Mouse (Mus musculus): ENCODE results near the gene Lrrc71. TPM values are rescaled to one million over a fixed set of nuclear protein-coding genes. Genes with fewer than 3 reads are reported as not detected.

Gene Lrrc71
- polyA plus RNA-seq (2016; fragmentation: Nextera tagmentation; extraction: Ambion mirVana), result 0.30 and 0.46 TPM in 2 replicates

DNA sequence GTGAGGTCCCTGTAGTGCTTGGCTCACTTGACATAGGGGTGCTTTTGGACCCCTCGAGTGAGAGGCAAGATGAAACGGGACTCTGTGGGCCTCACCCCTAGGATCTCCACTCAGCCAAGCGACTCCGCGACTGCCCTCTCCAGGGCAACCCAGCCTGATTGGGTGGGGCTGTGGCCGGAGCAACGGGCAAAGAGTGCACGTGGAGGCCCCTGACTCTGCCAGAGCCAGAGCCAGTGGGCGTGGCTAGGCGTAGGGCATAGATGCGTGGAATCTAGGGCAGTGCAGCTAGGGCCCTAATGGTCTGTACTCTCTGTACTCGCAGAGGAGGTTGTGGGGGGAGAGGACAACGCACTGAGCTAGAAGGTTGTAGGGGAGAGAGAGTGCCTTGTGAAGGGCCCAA is at the start of gene Lrrc71:
Gene Lrrc71, minus strand, starts transcription at position 195 of the 400 bp plus-strand sequence.
- Histone ChIP-seq H3K4me2 (no peak within 1 kb of the TSS), H3K27me3 (replicated peaks) (peaks cover 24% of the 10 kb centered on the region), H3K36me3 (peaks cover 38% of the 10 kb centered on the region), H3K9me3 (replicated peaks) (no peaks in the 10 kb centered on the region), H3K27ac (ENCODE audit: poor library complexity, severe bottlenecking) (no peak within 1 kb of the TSS), H3K9ac (peak within 1 kb of the TSS; percentile 45; the same call in 1 of the 2 replicates), H3K4me3 (no peak within 1 kb of the TSS), H3K4me1 (replicated peaks) (peaks cover 15% of the 10 kb centered on the region)
- no peak for ATAC-seq (ENCODE audit: insufficient number of reproducible peaks, low FRiP score)
- 46% methylated on average over 13 of the region's 13 CpGs for WGBS

DNA sequence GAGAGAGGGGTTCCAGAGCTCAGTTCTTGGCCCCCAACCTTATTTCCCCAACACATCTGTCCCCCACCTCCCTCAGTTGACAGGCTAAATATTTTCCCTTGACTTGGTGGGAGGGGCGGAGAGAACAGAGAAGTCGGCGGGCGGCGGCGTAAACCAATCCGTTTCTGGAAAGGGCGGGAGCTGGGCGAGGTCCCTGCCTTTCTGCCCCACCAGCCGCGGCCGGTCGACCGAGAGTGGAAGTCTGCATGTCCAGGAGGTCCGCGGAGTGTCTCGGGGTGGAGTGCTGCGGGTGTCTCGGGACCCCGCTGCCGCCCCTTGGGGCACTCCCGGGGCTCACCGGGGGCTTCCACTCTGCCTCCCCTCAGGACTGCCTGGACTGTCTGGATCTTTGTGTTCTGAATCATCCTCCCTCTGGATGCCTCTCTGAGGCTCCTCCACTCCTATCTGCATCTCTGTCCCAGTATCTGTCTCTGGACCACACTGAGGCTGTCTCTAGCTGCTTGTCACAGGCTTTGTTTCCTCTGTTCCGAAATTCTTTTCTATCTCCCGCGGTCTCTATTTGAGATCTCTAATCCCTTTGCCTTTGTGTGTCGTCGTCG is 48.4 kb upstream of the Lrrc71 start, which contains the start of gene Insrr:
Gene Insrr, plus strand, starts transcription at position 216 of the 599 bp plus-strand sequence.
- Histone ChIP-seq H3K9me3 (replicated peaks) (no peaks in the 10 kb centered on the region), H3K9ac (peak within 1 kb of the TSS; percentile 42), H3K4me3 (peak within 1 kb of the TSS; percentile 41), H3K27ac (ENCODE audit: poor library complexity, severe bottlenecking) (no peak within 1 kb of the TSS), H3K4me1 (replicated peaks) (peaks cover 20% of the 10 kb centered on the region), H3K4me2 (peak within 1 kb of the TSS; percentile 70), H3K36me3 (no peaks in the 10 kb centered on the region), H3K27me3 (replicated peaks) (peaks cover 100% of the 10 kb centered on the region)
- ATAC-seq (ENCODE audit: insufficient number of reproducible peaks, low FRiP score), result no peak
- WGBS, result under 1% methylated on average over 29 of the region's 29 CpGs

DNA sequence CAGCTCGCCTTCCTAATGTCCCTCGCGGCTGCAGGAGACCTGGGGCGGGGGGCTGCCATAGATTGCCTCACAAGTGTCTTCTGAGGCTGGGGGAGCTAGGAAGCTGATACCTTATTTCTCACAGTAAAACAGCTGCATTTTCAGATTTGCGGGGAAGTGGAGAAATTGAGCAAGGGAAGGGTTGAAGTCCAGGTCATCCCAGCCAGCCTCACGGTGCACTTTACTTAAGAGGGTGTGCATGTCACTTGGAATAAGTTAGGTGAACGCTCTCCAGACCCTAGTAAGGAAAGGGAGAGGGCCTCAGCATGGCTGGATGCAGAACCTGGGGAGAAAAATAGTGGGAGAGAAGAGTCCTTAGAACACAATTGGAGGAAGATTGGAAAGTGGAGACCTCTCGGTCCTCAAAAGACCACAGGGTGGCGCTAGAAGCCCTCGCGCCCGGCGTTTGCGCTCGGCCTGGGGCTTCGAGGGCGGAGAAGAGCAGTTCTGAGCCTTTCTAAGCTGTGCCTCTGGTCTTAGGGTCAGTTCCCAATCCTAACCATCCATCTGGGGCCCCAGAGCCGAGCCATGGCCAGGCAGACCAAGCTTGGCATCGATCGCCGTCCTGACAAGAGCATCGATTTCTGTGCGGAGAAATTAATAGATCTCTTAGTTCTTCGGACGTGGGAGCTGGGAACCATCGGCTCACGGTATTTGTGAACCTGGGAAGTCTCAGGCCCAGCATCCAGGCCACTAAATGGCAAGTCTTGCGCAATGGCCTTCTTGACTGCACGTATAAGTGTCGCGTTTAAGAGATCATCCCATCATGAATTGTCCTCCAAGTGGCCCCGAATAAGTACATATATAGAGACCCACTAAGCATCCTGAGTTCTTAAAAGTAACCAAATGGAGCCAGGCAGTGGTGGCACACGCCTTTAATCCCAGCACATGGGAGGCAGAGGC is 47.2 kb upstream of the Lrrc71 start:
- peak overlapping the region; percentile 55 for H3K4me2 ChIP-seq
- WGBS, result 17% methylated on average over 33 of the region's 33 CpGs
- no peak overlapping the region for H3K9ac ChIP-seq
- no peaks in the 10 kb centered on the region for H3K36me3 ChIP-seq
- H3K27me3 ChIP-seq (replicated peaks), result peaks cover 100% of the 10 kb centered on the region
- peak overlapping the region; percentile 35 for H3K4me3 ChIP-seq
- no peak overlapping the region for H3K27ac ChIP-seq (ENCODE audit: poor library complexity, severe bottlenecking)
- no peaks in the 10 kb centered on the region for H3K9me3 ChIP-seq (replicated peaks)
- peaks cover 20% of the 10 kb centered on the region for H3K4me1 ChIP-seq (replicated peaks)
- ATAC-seq (ENCODE audit: insufficient number of reproducible peaks, low FRiP score), result no peak

DNA sequence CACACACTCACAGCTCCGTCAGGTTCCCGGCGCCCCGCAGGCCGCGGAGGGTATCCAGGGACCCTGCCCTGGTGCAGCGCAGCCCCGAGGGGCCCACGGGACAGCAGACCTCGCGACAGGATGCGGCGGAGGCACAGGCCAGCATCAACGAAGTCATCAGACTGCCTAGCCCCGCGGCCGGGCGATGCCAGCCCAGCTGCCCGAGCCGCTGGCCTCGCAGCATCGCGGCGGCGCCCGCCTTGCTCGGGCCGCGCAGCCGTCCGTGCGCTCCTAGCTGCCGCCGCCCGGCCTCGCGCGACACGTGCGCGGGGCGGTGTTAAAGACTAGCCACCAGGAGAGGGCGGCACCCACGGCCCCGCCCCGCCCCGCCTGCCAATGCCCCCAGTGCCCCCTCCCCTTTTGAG is 46.5 kb upstream of the Lrrc71 start, which contains the start of gene Ntrk1:
Gene Ntrk1, minus strand, starts transcription at position 241 of the 404 bp plus-strand sequence.
- WGBS, result under 1% methylated on average over 34 of the region's 47 CpGs
- ATAC-seq (ENCODE audit: insufficient number of reproducible peaks, low FRiP score), result no peak
- H3K4me1 ChIP-seq (replicated peaks), result peaks cover 22% of the 10 kb centered on the region

DNA sequence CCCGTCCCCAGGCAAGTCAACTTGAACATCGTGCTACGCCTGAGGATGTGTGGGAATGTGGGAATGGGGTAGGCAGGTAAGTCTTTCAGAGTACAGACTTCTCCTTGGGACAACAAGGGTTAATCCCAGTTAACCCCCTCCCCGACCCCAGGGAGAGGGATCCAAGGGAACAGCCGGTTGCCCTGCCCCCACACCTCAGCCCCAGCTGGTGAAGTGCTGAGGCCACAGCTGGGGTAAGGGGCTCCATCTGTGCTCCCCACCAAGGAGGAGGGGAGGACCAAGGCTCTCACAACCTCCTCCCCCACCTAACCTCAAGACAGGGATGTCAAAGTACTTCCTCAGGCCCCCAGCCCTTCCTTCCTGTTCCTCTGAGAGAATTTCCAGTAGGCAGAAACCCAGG is 41.3 kb upstream of the Lrrc71 start:
- ATAC-seq (ENCODE audit: insufficient number of reproducible peaks, low FRiP score), result no peak
- Histone ChIP-seq H3K36me3 (no peaks in the 10 kb centered on the region), H3K27me3 (replicated peaks) (peaks cover 75% of the 10 kb centered on the region), H3K27ac (ENCODE audit: poor library complexity, severe bottlenecking) (no peak overlapping the region), H3K4me3 (no peak overlapping the region), H3K4me1 (replicated peaks) (peaks cover 25% of the 10 kb centered on the region), H3K9ac (no peak overlapping the region), H3K9me3 (replicated peaks) (no peaks in the 10 kb centered on the region), H3K4me2 (no peak overlapping the region)
- WGBS, result 26% methylated on average over 5 of the region's 5 CpGs

More for the DNA sequence above, 46.5 kb upstream of the Lrrc71 start, which contains the start of gene Ntrk1:
- peak within 1 kb of the TSS; percentile 55 for H3K4me2 ChIP-seq
- H3K9ac ChIP-seq, result no peak within 1 kb of the TSS
- peaks cover 100% of the 10 kb centered on the region for H3K27me3 ChIP-seq (replicated peaks)
- no peaks in the 10 kb centered on the region for H3K36me3 ChIP-seq
- peak within 1 kb of the TSS; percentile 35 for H3K4me3 ChIP-seq
- H3K9me3 ChIP-seq (replicated peaks), result no peaks in the 10 kb centered on the region
- H3K27ac ChIP-seq (ENCODE audit: poor library complexity, severe bottlenecking), result no peak within 1 kb of the TSS

DNA sequence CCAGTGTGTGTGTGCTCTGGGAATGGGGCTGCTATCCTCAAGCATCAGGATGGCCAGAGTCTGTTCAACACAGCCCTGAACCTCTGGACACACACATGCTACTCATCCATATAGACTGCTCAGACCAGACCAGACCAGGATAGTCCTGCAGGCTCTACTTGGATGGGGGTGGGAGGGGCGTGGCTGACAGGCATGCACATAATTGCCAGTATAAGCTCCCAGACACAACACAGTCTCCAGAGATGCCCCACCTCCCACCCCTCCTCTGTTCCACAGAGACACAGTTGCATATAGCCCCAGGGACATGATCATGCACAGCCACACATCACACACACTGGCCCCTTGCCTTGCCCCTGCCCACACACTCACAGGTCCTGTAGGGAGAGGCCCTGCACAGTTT is 40.8 kb upstream of the Lrrc71 start:
- H3K27ac ChIP-seq (ENCODE audit: poor library complexity, severe bottlenecking), result no peak overlapping the region
- H3K4me1 ChIP-seq (replicated peaks), result peaks cover 22% of the 10 kb centered on the region
- 52% methylated on average over 1 of the region's 1 CpGs for WGBS
- H3K27me3 ChIP-seq (replicated peaks), result peaks cover 69% of the 10 kb centered on the region
- no peak for ATAC-seq (ENCODE audit: insufficient number of reproducible peaks, low FRiP score)
- no peaks in the 10 kb centered on the region for H3K36me3 ChIP-seq
- H3K4me3 ChIP-seq, result no peak overlapping the region
- no peak overlapping the region for H3K4me2 ChIP-seq
- H3K9ac ChIP-seq, result no peak overlapping the region
- no peaks in the 10 kb centered on the region for H3K9me3 ChIP-seq (replicated peaks)

DNA sequence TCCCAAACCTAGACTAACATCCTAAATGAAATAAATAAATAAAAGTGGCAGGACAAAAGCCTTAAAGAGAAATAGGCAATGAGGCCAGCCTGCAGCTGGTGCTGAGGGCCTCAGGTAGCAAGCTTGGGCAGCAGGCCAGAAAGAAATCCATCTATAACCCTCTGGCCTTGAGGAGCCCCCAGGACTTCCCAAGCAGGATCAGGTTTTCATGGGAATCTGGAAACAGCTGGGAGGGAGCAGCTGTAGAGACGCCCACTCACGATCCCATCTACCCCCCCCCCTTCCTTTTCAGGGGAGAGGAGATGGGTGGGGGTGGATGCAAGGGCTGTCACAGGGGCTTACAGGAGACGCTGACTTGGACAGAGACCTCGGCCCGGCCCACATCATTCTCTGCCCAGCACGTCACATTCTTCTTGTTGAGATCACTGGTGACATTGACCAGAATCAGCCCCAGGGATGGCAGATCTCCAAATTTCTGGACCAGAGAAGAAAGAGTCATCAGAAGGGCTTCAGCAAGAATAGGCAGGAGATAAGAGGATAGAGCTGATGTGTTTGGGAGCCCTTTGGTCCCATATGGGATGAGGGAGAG is 37.3 kb upstream of the Lrrc71 start:
- H3K27me3 ChIP-seq (replicated peaks), result peaks cover 55% of the 10 kb centered on the region
- no peaks in the 10 kb centered on the region for H3K36me3 ChIP-seq
- H3K4me2 ChIP-seq, result no peak overlapping the region
- no peak overlapping the region for H3K27ac ChIP-seq (ENCODE audit: poor library complexity, severe bottlenecking)
- H3K9ac ChIP-seq, result no peak overlapping the region
- ATAC-seq (ENCODE audit: insufficient number of reproducible peaks, low FRiP score), result no peak
- no peak overlapping the region for H3K4me3 ChIP-seq
- H3K9me3 ChIP-seq (replicated peaks), result no peaks in the 10 kb centered on the region
- H3K4me1 ChIP-seq (replicated peaks), result peaks cover 22% of the 10 kb centered on the region
- 13% methylated on average over 6 of the region's 6 CpGs for WGBS

DNA sequence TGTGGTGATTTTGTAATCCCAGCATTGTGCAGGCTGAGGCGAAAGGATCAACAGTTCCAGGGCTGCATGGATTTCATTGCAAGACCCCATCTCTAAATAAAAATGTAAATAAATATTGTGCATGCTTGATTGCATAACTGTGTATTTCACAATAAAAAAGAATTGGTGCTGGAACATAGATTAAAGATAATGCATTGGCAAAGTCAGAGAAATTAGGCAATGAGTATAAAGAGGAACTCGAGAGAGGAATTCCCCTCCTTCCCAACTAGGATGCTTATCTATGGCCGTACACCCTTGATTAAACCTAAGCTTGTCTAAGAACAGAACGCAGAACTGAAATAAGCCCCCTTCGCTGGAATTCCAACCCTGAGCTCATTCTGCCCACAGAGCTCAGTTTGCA is 36.7 kb upstream of the Lrrc71 start:
- H3K27me3 ChIP-seq (replicated peaks), result peaks cover 55% of the 10 kb centered on the region
- H3K9me3 ChIP-seq (replicated peaks), result no peaks in the 10 kb centered on the region
- no peak overlapping the region for H3K9ac ChIP-seq
- H3K4me1 ChIP-seq (replicated peaks), result peaks cover 22% of the 10 kb centered on the region
- H3K4me2 ChIP-seq, result no peak overlapping the region
- WGBS, result 45% methylated on average over 5 of the region's 5 CpGs
- no peak for ATAC-seq (ENCODE audit: insufficient number of reproducible peaks, low FRiP score)
- no peaks in the 10 kb centered on the region for H3K36me3 ChIP-seq
- no peak overlapping the region for H3K27ac ChIP-seq (ENCODE audit: poor library complexity, severe bottlenecking)
- H3K4me3 ChIP-seq, result no peak overlapping the region

DNA sequence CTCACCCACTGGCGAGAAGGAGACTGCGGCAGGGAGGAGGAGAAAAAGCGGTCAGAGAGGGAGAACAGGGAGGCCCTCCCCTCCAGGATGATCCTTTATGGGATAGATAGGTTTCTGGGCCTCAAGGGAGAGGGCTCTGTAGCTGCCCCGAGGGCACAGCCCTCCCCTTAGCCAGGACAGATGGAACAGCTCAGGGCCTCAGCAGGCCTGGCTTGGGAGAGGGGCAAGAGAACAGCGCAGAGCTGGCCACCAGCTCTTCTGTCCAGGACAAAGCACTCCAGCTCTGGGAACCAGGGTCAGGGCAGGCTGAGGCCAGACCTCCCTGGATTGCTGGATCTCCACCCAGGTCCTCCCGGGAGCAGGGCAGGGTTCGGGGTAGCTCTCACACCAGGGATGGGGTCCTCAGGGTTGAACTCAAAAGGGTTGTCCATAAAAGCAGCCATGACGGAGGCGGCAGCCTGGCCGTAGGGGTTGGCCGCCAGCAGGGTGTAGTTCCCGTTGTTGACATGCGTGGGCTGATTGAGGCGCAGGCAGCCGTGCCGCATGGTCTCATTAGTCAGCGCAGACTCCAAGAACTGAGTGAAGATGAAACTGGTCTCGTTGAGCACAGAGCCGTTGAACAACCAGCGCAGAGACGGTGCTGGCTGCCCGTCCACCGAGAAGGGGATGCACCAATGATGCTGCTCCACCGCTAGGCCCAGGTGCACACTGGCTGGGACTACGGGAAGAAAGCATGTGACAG is 35.0 kb upstream of the Lrrc71 start:
- no peak overlapping the region for H3K27ac ChIP-seq (ENCODE audit: poor library complexity, severe bottlenecking)
- H3K9me3 ChIP-seq (replicated peaks), result no peaks in the 10 kb centered on the region
- peaks cover 14% of the 10 kb centered on the region for H3K4me1 ChIP-seq (replicated peaks)
- no peak overlapping the region for H3K4me2 ChIP-seq
- ATAC-seq (ENCODE audit: insufficient number of reproducible peaks, low FRiP score), result no peak
- H3K27me3 ChIP-seq (replicated peaks), result peaks cover 56% of the 10 kb centered on the region
- H3K36me3 ChIP-seq, result no peaks in the 10 kb centered on the region
- no peak overlapping the region for H3K4me3 ChIP-seq
- no peak overlapping the region for H3K9ac ChIP-seq
- 82% methylated on average over 25 of the region's 25 CpGs for WGBS

DNA sequence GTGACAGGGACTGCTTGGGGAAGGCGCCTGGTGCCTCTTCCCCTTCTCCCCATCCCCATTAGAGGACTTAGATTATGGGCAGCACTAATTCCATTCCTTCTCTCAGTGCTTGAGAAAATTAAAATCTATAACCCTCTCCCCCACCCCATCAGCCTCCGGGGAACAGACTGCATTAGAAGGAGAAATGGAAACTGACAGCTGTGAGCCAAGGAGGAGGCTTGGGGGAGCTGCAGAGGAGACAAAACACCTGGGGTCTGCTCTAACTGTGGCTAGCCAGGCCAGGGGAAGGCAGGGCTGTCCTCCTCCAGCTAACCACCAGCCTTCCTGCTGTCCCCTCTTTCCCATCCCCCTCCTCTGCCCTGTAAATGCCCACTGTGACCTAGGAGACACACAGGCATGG is 30.7 kb upstream of the Lrrc71 start:
- Histone ChIP-seq H3K9ac (no peak overlapping the region), H3K27me3 (replicated peaks) (peaks cover 85% of the 10 kb centered on the region), H3K4me2 (no peak overlapping the region), H3K9me3 (replicated peaks) (no peaks in the 10 kb centered on the region), H3K36me3 (no peaks in the 10 kb centered on the region), H3K4me1 (replicated peaks) (0 out of 2 replicates have a peak, but pooled peaks cover 3% of the 10 kb centered on the region), H3K4me3 (no peak overlapping the region), H3K27ac (ENCODE audit: poor library complexity, severe bottlenecking) (no peak overlapping the region)
- WGBS, result 35% methylated on average over 2 of the region's 2 CpGs
- no peak for ATAC-seq (ENCODE audit: insufficient number of reproducible peaks, low FRiP score)

Measured in heart, embryonic 12.5 days (tissue).